Mouse (Mus musculus): ENCODE data around the gene Popdc2.

DNA sequence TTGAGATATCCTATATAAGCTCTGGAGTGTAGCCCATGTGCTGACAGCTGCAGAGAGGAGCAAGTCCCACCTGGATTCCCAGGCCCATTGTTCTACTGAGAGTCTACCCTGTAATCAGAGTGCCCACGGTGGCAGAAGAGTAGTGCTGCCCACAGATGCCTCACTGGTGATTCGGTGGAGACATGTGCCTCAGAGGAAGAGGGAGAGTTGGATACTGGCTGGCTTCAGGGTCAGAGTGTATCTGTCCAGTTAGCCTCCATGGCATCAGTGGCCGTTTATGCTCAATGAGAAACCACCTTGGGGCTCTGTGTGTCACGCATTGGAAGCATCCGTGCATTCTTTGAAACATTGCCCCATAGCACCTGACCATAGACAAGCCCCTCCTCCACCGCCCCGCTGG, 1.6 kb downstream of the Popdc2 start:
- TF ChIP-seq CTCF (IDR thresholded peaks at IDR 0.05; ENCODE audit: control insufficient read depth, insufficient read depth, low read length) = no peak
- TF ChIP-seq POLR2A (IDR thresholded peaks at IDR 0.05; ENCODE audit: borderline replicate concordance, control insufficient read depth, low read depth, low read length) = no peak
